Mouse (Mus musculus): Measurements from ENCODE around the gene Gm11077.

Gm11077 gene

DNA sequence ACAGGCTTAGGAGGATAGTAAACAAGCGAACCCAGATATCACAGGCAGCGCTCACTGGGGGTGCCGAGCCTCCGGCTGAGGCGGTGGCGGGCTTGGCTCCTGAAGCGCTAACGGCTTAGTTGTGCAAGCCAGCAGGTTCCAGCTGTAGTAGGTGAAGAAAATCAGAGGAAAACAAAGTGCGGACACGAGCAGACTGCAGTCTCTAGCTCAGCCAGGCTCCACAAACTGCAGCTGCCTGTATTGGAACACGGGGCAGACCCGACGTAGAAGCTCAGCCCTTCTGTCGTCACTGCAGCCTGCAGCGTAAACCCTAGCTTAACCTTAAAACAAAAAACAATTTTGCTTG is 4.5 kb downstream of the Gm11077 start:
- in situ Hi-C loops (cut with MboI, MseI), result no loop called here

DNA sequence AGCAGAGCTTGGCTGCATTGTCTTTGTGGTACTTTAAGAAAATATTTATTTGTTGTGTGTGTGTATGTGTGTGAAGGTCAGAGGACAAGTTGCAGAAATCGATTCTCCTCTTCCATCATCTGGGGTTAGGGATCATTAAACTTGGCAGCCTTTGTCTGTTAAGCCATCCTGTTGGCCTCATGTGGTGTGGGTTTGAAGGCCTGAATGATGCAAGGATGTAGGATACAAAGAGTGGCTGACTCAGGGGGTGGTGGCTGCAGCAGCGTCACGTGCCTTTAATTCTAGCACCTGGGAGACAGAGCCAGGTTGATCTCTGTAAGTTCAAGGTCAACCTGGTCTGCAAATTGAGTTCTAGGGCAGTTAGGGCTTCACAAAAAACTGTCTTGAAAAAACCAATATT is 16.5 kb downstream of the Gm11077 start:
- in situ Hi-C loops (cut with MboI, MseI), result no loop called here

DNA sequence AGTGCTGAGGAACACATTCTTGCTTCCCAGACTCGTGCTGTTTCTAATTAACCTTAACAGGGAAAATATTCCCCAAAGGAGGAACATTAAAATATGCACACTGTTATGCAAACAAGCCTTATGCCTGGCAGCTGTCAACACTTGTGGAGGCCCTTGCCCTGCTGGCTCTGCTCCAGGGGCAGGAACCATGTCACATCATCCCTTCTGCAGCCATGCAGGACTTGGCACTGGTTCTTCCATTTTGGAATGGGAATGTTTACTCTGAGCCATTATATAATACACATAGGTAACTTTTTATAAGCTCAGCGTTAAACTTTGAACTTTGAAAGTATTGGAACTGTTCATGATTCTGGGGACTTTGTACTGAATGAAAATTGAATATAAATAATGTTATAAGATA is 18.5 kb downstream of the Gm11077 start:
- in situ Hi-C loops (cut with MboI, MseI), result no loop called here

DNA sequence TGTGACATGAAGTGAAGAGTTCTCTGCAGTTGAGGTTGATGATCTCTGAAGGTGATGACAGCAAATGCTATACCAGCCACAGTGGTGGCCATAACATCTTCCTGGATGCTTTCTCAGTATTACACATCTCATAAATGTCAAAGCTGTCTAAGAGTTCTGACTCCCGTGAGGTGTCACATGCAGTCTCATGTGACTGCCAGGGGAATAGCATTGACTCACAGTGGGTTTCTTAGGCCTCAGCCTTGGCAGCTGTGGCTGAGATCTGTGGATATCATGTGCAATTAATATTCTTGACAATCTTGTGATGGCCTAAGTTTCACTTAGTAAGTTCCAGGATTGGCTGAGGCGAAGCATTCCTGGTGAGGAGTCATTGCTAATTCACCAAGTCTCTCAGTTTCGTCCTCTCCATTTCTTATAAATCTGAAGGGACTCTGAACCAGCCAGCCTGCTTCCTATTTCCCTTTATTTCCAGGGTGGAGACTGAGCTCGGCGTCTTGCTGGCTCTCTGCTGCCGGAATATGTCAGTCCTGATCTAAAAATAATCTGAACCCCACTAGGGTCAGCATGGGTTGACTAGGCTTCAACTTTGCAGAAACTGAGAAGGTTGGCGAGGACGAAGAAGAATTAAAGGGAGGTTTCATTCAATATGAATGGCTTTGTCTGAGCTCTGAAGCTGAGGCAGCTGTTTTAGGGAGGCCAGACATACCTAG is 21.4 kb downstream of the Gm11077 start:
- in situ Hi-C loops (cut with MboI, MseI), result no loop called here

DNA sequence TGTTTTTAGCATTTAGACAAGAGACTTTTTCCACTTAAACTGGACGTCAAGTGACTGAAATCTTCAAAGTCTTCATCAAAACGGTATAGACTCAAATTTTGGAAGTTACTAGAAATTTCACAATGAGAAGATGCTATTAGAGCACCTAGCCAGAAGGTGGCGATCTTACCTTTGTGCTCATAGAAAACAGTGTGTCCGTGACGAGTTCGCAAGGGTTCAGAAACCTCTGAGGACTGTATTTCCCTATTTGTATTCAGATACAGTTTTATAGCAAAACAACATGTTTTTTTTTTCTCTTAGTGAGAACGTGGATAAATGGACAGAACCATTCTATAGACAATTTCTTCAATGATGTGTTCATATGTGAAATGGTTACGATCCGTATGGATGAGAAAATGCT is 37.3 kb downstream of the Gm11077 start:
- in situ Hi-C loops (cut with MboI, MseI), result no loop called here

DNA sequence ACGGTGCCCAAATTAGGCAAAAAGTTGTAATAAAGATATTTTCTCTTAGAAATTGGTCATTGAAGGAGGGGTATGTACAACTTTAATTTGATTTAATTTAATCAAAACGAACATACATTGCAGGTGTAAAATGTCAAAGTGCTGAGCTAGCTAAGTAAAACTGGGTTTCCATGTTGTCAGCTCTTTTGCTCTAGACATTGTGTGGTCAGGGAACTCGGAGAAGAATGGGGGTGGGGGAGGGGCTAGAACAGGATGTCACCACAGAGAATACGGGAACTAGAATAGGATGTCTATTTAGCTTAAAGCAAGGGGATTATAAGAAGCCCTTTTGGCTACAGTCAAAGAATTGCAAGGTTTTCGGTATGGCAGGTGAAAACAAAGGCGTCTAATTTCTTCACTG is 38.2 kb downstream of the Gm11077 start:
- in situ Hi-C loops (cut with MboI, MseI), result no loop called here

DNA sequence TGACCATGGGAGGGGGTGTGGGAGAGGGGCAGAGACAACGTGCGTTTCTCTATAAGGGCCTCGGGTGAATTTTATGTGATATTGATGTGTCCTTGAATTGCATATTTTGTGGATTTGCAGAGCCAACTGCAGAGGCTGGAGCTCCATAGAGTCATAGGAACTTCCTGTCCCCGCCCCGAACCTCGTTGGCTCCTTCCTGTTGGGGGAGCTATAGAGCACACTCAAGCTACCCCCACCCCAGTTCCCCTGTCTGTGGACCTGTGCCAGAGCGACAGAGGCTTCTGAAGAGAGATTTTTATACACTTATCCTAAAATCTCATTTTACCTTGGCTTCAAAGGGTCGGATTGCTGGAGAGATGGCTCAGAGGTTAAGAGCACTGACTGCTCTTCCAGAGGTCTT is 39.1 kb downstream of the Gm11077 start:
- in situ Hi-C loops (cut with MboI, MseI), result no loop called here

DNA sequence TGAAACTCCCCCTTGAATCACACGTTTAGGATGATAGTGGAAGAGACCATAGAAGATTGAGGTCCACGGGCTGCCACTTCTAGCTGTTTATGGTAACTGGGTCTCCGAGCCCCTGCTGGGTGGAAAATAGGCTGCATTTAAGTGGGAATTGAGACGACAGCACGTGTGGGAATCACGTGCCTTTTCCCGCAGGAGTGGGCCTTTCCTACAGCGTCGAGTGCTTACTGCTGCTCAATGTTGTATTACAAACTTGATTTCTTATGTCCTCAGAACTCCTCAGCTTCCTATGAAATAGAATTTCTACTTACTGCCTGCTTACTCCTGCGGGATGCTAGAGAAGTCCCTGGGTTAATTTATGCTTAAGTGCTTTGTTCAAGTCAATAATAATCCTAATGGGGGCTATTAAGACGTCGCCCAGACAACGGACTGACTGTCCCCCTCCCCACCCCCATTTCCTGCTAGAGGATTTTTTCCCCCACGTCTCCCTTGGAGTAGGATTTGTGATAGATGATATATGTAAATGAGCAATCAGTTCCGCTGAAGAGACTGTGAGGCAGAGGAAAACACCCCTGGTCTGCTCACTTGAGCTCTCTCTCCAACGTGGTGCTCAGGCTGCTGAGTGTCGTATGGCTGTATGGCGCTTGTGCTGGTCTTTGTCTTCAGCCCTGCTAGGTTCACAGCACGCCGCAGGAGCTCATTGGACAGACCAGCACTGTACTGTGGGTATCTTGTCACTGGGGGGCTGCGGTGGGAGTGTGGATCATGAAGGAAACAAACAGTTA is 40.0 kb downstream of the Gm11077 start:
- in situ Hi-C loops (cut with MboI, MseI), result no loop called here

DNA sequence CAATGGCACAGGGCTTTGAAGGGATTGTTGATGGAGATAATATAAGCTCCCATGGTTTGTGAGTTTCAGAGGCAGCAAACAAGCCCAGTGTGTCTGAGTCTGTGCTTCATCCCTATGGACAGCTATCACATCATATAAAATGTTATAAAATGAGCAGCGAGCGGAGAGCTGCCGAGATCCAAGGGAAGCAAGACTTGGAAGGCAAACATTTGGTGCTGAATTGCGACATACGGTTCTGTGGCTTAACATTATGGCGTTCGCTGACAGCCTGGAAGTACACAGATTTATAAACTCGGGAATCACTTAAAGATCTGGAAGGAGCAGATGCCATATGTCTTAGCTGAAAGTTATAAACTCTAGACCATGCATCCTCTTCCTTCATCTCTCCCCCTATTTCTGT is 47.2 kb downstream of the Gm11077 start:
- in situ Hi-C loops (cut with MboI, MseI), result loop anchor here (5.0 kb wide), 1 partner anchor 76 kb away; no protein-coding TSS in a partner anchor

DNA sequence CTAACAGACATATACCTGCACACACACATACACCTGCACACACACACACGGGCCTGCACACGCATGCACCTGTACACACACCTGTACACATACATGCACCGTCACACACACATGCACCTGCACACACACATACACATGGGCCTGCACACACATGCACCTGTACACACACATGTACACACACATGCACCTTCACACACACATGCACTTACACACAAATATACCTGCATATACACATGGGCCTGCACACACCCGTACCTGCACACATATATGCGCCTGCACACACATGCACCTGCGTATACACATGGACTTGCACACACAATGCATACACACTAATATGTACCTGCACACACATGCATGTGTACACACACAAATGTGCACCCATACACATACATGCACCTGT is 53.4 kb downstream of the Gm11077 start:
- in situ Hi-C loops (cut with MboI, MseI), result no loop called here

DNA sequence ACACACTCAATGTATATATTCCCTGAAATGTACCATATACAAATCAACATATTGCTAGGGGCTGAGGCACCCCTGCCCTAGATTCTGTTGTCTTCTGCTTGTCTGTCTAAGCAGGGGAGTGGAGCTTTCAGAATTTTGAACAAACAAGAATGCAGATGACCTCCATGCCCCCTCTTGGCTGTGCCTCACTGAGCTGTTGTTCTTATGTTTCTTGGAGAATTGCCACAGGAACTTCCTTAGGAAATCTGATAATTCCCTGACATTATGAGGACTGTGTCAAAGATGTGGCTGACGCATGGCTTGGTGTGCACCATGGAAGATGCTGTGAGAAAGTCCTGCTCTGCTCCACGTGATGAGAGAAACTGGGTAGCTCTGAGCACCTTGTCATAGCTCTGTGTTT is 57.0 kb downstream of the Gm11077 start:
- in situ Hi-C loops (cut with MboI, MseI), result no loop called here

DNA sequence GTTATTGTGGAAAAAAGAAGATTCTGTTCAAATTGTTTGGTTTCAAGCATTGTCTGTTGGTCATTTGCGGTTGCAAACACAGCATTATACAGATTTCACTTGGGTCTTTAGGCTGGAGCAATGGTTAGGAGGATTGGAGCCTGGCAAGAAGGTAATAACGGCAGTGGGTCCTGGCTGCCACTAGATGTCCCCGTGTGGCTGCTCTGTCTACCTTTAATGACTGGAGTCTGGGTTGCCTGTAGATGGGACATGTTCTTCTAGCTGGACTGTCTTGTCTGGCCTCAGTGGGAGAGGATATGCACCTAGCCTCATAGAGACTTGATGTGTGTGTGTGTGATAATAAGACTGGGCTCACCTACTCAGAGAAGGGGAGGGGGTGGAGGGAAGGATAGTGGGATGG is 60.8 kb downstream of the Gm11077 start:
- in situ Hi-C loops (cut with MboI, MseI), result loop anchor here (10.0 kb wide), 1 partner anchor 1225 kb away; the partner anchor contains the start of gene Gm6614

DNA sequence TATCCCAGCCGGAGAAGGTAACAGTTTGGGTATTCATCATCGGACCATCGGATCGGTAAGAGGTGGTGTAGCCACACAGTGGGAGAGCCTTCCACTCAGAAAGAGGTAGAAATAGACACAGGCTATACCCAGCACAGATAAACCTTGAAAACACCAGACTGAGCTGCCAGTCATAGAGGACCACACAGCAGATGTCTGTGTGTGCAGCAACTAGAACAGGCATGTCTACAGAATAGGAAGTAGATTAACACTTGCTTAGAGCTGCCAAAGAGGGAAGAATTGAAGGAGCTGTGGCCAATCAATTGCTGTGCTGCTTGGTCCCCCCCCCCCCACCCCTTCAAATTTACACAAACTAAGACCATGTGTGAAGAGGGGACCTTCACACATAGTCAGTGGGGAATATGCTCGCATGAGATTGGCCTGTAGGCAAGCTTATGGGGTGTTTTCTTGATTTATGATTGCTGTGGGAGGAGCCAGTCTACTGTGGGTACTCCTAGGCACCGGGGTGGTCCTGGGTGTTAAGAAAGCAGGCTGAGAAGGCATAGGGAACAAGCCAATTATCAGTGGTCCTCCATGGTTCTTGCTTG is 64.7 kb downstream of the Gm11077 start:
- in situ Hi-C loops (cut with MboI, MseI), result loop anchor here (10.0 kb wide), 1 partner anchor 1221 kb away; the partner anchor contains the start of gene Gm6614

DNA sequence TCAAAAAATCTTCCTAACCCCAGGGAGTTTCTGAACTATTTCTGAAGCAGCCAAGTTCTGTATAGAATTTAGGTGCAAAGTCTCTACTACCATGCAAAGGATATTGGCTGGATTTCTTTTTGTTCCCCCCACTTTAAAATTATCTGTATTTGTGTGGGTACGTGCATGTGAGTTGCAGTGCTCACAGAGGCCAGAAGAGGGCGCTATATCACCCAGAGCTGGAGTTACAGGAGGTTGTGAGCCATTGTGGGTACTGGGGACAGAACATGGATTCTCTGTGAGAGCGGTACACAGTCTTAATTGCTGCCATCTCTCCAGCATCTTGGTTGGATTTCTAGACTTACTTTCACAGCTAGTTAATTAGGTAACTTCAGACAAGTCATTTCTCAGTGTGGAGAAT is 69.8 kb downstream of the Gm11077 start:
- in situ Hi-C loops (cut with MboI, MseI), result loop anchor here (5.0 to 10.0 kb wide), 2 partner anchors 48 to 1216 kb away; partner anchors contain the start of gene Gm6614

DNA sequence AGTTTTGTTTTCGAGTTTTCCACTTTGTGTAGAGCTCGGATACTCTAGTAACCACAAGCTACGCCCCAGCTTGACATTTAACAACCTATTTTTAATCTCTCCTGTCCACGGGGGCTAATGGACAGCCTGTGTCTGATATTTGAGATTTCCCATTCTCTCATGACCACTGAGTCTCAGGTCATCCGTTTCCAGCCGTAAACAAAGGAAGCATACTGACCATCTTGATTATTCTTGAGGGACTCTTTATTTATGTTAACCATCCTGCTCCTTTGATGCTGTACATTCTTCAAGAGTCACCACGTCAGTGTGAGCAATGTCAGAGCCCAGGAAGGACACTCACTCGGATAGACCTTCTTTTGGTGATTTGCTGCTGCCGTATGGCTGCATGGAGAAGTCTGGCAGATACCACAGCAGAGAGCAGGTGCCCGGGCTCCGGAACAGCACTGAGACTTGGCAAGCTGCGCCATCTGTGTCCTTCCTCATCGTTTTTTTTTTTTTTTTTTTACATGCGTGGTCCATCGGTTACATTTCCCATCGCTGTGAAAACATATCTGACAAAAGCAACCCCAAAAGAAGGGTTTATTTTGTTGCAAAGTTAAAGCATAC is 70.5 kb downstream of the Gm11077 start:
- in situ Hi-C loops (cut with MboI, MseI), result loop anchor here (5.0 to 10.0 kb wide), 2 partner anchors 48 to 1215 kb away; partner anchors contain the start of gene Gm6614

DNA sequence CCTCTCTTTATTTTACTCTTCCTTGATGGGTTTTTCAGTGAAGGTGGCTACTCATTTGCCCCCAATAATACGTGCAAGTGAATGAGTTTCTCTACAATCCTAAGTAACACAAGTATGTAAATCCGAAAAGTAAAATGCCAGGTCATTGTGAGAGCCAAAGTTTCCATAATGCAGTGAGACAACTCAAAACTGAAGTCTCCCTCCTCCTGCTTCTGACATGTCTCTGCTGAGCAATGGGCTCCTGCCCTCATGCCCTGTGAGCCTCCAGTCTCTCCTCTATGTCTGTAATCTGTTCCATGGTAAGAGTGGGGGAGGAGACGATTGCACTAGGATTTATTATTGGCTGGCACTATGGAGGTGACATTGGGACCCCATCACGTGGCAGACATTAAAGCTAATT is 71.5 kb downstream of the Gm11077 start:
- in situ Hi-C loops (cut with MboI, MseI), result no loop called here
